Mouse (Mus musculus): Measurements from ENCODE around the gene Tmem179b.

DNA sequence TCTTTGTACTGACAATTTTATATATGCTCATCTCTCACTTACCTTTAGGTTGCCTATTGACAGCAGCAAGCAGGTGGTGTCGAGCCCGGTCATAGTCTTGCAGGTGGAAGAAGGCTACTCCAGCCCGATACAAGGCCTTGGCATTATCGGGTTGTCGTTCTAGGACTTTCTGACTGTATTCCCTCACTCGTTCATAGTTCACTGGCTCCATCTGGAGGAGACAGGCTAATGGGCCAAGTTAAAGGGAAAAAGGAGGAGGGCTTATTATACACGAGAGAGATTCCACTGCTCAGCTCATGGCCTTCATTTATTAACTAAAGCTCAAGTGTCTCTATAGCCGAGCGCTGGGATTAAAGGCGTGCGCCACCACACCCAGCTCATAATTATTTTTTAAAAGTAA is 41.5 kb upstream of the Tmem179b start:
- TF ChIP-seq POLR2A (IDR thresholded peaks at IDR 0.05; ENCODE audit: insufficient read depth, low read depth, low read length): no peak
- TF ChIP-seq CTCF (IDR thresholded peaks at IDR 0.05; ENCODE audit: insufficient read depth, low read depth, low read length): no peak
